Mouse (Mus musculus) MEL (cell line): ENCODE measurements around the gene Prtn3. TPM values are rescaled to one million over a fixed set of nuclear protein-coding genes. Genes with fewer than 3 reads are reported as not detected.

Source experiments
- DNase-seq: peaks from one replicate; pipeline ENCODE4 v3.0.0; 2011; ENCODE audit warnings: low read depth, low spot score
- H3K27ac ChIP-seq: 2 replicates; pipeline ENCODE4 v1.5.1; 2012; ENCODE audit warnings: low read depth, mild to moderate bottlenecking, control low read depth, low read length, moderate library complexity; ENCODE audit not compliant: control insufficient read depth
- H3K27me3 ChIP-seq, 2 experiments: fragments of 150-350 bp in 1 of 2; sonication (generic) in 1 of 2; 2 replicates each; pipeline ENCODE4 v1.6.1; 2012; ENCODE audit warnings: low read length in 2 of 2, mild to moderate bottlenecking in 2 of 2, improper control_type of control experiment in 1 of 2, moderate library complexity in 1 of 2; ENCODE audit not compliant: insufficient read depth in 2 of 2, control insufficient read depth in 1 of 2
- H3K36me3 ChIP-seq, 2 experiments: 2 replicates each; pipeline ENCODE4 v1.6.1; 2012 to 2014; ENCODE audit warnings: low read length in 2 of 2, improper control_type of control experiment in 1 of 2, inconsistent platforms in 1 of 2, mild to moderate bottlenecking in 1 of 2; ENCODE audit not compliant: insufficient read depth in 2 of 2, control insufficient read depth in 1 of 2
- H3K4me1 ChIP-seq, 2 experiments: fragments of 150-350 bp in 1 of 2; sonication (generic) in 1 of 2; 2 replicates each; pipeline ENCODE4 v1.6.1; 2012; ENCODE audit warnings: low read length in 2 of 2, improper control_type of control experiment in 1 of 2, mild to moderate bottlenecking in 1 of 2; ENCODE audit not compliant: insufficient read depth in 2 of 2, control insufficient read depth in 1 of 2
- H3K4me3 ChIP-seq, 2 experiments: fragments of 150-350 bp in 1 of 2; sonication (generic) in 1 of 2; 2 replicates each; pipeline ENCODE4 v1.5.1; 2012; ENCODE audit warnings: low read depth in 2 of 2, low read length in 2 of 2, mild to moderate bottlenecking in 2 of 2, moderate library complexity in 2 of 2, control low read depth in 1 of 2, improper control_type of control experiment in 1 of 2; ENCODE audit not compliant: control insufficient read depth in 1 of 2, insufficient read depth in 1 of 2
- H3K79me2 ChIP-seq: 2 replicates; pipeline ENCODE4 v1.6.1; 2012; ENCODE audit warnings: mild to moderate bottlenecking, low read length, moderate library complexity; ENCODE audit not compliant: control insufficient read depth, poor library complexity, insufficient read depth
- H3K9ac ChIP-seq: 2 replicates; pipeline ENCODE4 v1.6.1; 2012; ENCODE audit warnings: low read depth, mild to moderate bottlenecking, control low read depth, low read length, moderate library complexity; ENCODE audit not compliant: control insufficient read depth, poor library complexity, severe bottlenecking
- H3K9me3 ChIP-seq: fragments of 150-350 bp; sonication (generic); replicated peaks from 2 replicates; pipeline ENCODE4 v1.6.1; 2012; ENCODE audit warnings: mild to moderate bottlenecking, low read length, improper control_type of control experiment, moderate library complexity; ENCODE audit not compliant: insufficient read depth
- BHLHE40 ChIP-seq: IDR thresholded peaks from 2 replicates; pipeline ENCODE4 v1.6.1; 2012; ENCODE audit warnings: low read depth, mild to moderate bottlenecking, inconsistent platforms, low read length, improper control_type of control experiment, borderline replicate concordance
- CHD1 ChIP-seq: IDR thresholded peaks from 2 replicates; pipeline ENCODE4 v1.6.1; 2012; ENCODE audit warnings: low read depth, mild to moderate bottlenecking, inconsistent platforms, low read length, improper control_type of control experiment
- CHD2 ChIP-seq: IDR thresholded peaks from 2 replicates; pipeline ENCODE4 v1.6.1; 2011; ENCODE audit warnings: low read length, improper control_type of control experiment
- CTCF ChIP-seq, 3 experiments: IDR thresholded peaks in 2 of 3; conservative IDR thresholded peaks in 1 of 3; 2 replicates each; pipeline ENCODE4 v1.5.1; 2011 to 2012; ENCODE audit warnings: low read length in 3 of 3, low read depth in 2 of 3, mild to moderate bottlenecking in 2 of 3, improper control_type of control experiment in 1 of 3, inconsistent platforms in 1 of 3, mixed read lengths in 1 of 3, moderate library complexity in 1 of 3; ENCODE audit not compliant: control insufficient read depth in 1 of 3, insufficient read depth in 1 of 3, poor library complexity in 1 of 3, severe bottlenecking in 1 of 3
- E2F4 ChIP-seq: IDR thresholded peaks from 2 replicates; pipeline ENCODE4 v1.6.1; 2011; ENCODE audit warnings: low read depth, low read length, improper control_type of control experiment, borderline replicate concordance
- EP300 ChIP-seq, 2 experiments: IDR thresholded peaks; 2 replicates each; pipeline ENCODE4 v1.6.1; 2011; ENCODE audit warnings: improper control_type of control experiment in 2 of 2, low read length in 2 of 2, low read depth in 1 of 2, mild to moderate bottlenecking in 1 of 2
- ETS1 ChIP-seq: IDR thresholded peaks from 2 replicates; pipeline ENCODE4 v1.6.1; 2012; ENCODE audit warnings: low read depth, mild to moderate bottlenecking, inconsistent platforms, low read length, improper control_type of control experiment, moderate library complexity
- GABPA ChIP-seq: IDR thresholded peaks from 2 replicates; pipeline ENCODE4 v1.6.1; 2012; ENCODE audit warnings: low read depth, mild to moderate bottlenecking, inconsistent platforms, low read length, improper control_type of control experiment, moderate library complexity
- GATA1 ChIP-seq: IDR thresholded peaks from 2 replicates; pipeline ENCODE4 v1.6.1; 2011; ENCODE audit warnings: low read depth, low read length, improper control_type of control experiment
- HCFC1 ChIP-seq: IDR thresholded peaks from 2 replicates; pipeline ENCODE4 v1.6.1; 2012; ENCODE audit warnings: low read depth, mild to moderate bottlenecking, inconsistent platforms, low read length, improper control_type of control experiment, moderate library complexity
- MAZ ChIP-seq: IDR thresholded peaks from 2 replicates; pipeline ENCODE4 v1.6.1; 2012; ENCODE audit warnings: low read depth, mild to moderate bottlenecking, inconsistent platforms, low read length, improper control_type of control experiment
- MEF2A ChIP-seq: IDR thresholded peaks from 2 replicates; pipeline ENCODE4 v1.6.1; 2014; ENCODE audit warnings: low read depth, mild to moderate bottlenecking, inconsistent platforms, low read length, improper control_type of control experiment; ENCODE audit not compliant: poor library complexity, insufficient replicate concordance, severe bottlenecking; ENCODE audit errors: extremely low read depth
- MXI1 ChIP-seq: IDR thresholded peaks from 2 replicates; pipeline ENCODE4 v1.6.1; 2011; ENCODE audit warnings: mild to moderate bottlenecking, low read depth, low read length, improper control_type of control experiment
- MYB ChIP-seq: IDR thresholded peaks from 2 replicates; pipeline ENCODE4 v1.6.1; 2011; ENCODE audit warnings: mild to moderate bottlenecking, low read depth, low read length, improper control_type of control experiment
- NELFE ChIP-seq: IDR thresholded peaks from 2 replicates; pipeline ENCODE4 v1.6.1; 2011; ENCODE audit warnings: low read depth, low read length, improper control_type of control experiment
- POLR2A ChIP-seq, 2 experiments: IDR thresholded peaks; 2 replicates each; pipeline ENCODE4 v1.6.1; 2011 to 2012; ENCODE audit warnings: low read length in 2 of 2, mild to moderate bottlenecking in 2 of 2, control low read depth in 1 of 2, improper control_type of control experiment in 1 of 2, low read depth in 1 of 2, moderate library complexity in 1 of 2; ENCODE audit not compliant: control insufficient read depth in 1 of 2, insufficient read depth in 1 of 2, poor library complexity in 1 of 2
- POLR2AphosphoS2 ChIP-seq: IDR thresholded peaks from 2 replicates; pipeline ENCODE4 v1.6.1; 2011; ENCODE audit warnings: low read length, improper control_type of control experiment
- RAD21 ChIP-seq: IDR thresholded peaks from 2 replicates; pipeline ENCODE4 v1.6.1; 2011; ENCODE audit warnings: mild to moderate bottlenecking, low read depth, low read length, improper control_type of control experiment
- RCOR1 ChIP-seq: IDR thresholded peaks from 2 replicates; pipeline ENCODE4 v1.6.1; 2012; ENCODE audit warnings: low read depth, mild to moderate bottlenecking, inconsistent platforms, low read length, improper control_type of control experiment
- SIN3A ChIP-seq: IDR thresholded peaks from 2 replicates; pipeline ENCODE4 v1.6.1; 2012; ENCODE audit warnings: low read length, improper control_type of control experiment, inconsistent platforms
- SMC3 ChIP-seq: IDR thresholded peaks from 2 replicates; pipeline ENCODE4 v1.6.1; 2011; ENCODE audit warnings: low read depth, low read length, improper control_type of control experiment
- TBP ChIP-seq: IDR thresholded peaks from 2 replicates; pipeline ENCODE4 v1.8.0; 2011; ENCODE audit warnings: low read depth, low read length, improper control_type of control experiment
- TCF12 ChIP-seq: IDR thresholded peaks from 2 replicates; pipeline ENCODE4 v1.6.1; 2014; ENCODE audit warnings: low read depth, mild to moderate bottlenecking, inconsistent platforms, low read length, improper control_type of control experiment, moderate library complexity
- USF1 ChIP-seq: IDR thresholded peaks from 2 replicates; pipeline ENCODE4 v1.6.1; 2014; ENCODE audit warnings: low read depth, mild to moderate bottlenecking, inconsistent platforms, low read length, improper control_type of control experiment, moderate library complexity
- ZMIZ1 ChIP-seq: IDR thresholded peaks from 2 replicates; pipeline ENCODE4 v1.6.1; 2012; ENCODE audit warnings: low read depth, mild to moderate bottlenecking, inconsistent platforms, low read length, improper control_type of control experiment, moderate library complexity
- ZNF384 ChIP-seq: IDR thresholded peaks from 2 replicates; pipeline ENCODE4 v1.6.1; 2012; ENCODE audit warnings: low read depth, mild to moderate bottlenecking, inconsistent platforms, low read length, improper control_type of control experiment
- polyA plus RNA-seq, 2 experiments: library from polyadenylated mRNA; stranded (reverse) in 1 of 2; unstranded in 1 of 2; fragments of >175 nt in 1 of 2; fragments of >200 nt in 1 of 2; gene quantifications; 2 replicates each; pipeline versions ENCODE4 v1.2.1 to v1.2.4; 2012; ENCODE audit warnings: low replicate concordance in 2 of 2, low read depth in 1 of 2; ENCODE audit not compliant: insufficient read length in 2 of 2, insufficient read depth in 1 of 2, missing spikeins in 1 of 2
- total RNA-seq: library from RNA; depleted of rRNA; stranded (reverse); fragments of 300-350 nt; gene quantifications from 2 replicates; pipeline ENCODE4 v1.2.3, GENCODE M21; 2012

The Prtn3 gene
- total and polyA plus RNA-seq, 3 experiments = 11.2 to 31.5 TPM; not detected in 1

DNA sequence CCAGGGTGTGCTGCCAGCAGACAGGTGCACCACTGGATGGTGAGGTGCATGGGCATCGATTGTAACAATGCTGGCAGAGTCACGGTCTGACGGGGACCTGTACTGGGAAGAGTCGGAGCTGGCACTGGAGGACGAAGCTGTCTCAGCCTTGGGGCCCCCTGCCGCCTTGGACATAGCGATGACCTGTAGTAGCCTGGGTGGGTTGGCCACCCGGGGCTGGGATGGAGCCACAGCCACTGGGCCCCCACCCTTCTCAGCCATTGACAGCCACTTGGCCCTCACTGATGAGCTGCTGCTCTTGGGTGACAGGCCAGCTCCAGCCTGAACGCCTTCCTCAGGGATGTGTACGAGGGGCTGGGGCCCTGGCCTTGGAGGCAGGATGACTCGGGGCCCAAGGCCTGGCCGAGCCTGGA, 9.1 kb upstream of the Prtn3 start:
- no peaks in the 10 kb centered on the region; the same call in 1 of the 2 replicates for H3K79me2 ChIP-seq
- no peak overlapping the region for H3K27ac ChIP-seq
- no peaks in the 10 kb centered on the region for H3K4me1 ChIP-seq
- no peaks in the 10 kb centered on the region for H3K9me3 ChIP-seq
- no peak for DNase-seq
- H3K4me3 ChIP-seq = no peak overlapping the region
- H3K36me3 ChIP-seq = peaks cover 0 to 12% of the 10 kb centered on the region in 2 experiments; a peak in 2 of 4 replicates
- H3K27me3 ChIP-seq = no peaks in the 10 kb centered on the region
- TF ChIP-seq POLR2AphosphoS2 (peak; percentile 98), CTCF (IDR thresholded peaks at IDR 0.05 in 2 of 3, conservative IDR thresholded peaks at IDR 0.05 in 1 of 3; ENCODE audit: control insufficient read depth in 1 of 3, insufficient read depth in 1 of 3, low read depth in 2 of 3, low read length in 3 of 3, poor library complexity in 1 of 3, severe bottlenecking in 1 of 3) (no peak)
- H3K9ac ChIP-seq = no peak overlapping the region

DNA sequence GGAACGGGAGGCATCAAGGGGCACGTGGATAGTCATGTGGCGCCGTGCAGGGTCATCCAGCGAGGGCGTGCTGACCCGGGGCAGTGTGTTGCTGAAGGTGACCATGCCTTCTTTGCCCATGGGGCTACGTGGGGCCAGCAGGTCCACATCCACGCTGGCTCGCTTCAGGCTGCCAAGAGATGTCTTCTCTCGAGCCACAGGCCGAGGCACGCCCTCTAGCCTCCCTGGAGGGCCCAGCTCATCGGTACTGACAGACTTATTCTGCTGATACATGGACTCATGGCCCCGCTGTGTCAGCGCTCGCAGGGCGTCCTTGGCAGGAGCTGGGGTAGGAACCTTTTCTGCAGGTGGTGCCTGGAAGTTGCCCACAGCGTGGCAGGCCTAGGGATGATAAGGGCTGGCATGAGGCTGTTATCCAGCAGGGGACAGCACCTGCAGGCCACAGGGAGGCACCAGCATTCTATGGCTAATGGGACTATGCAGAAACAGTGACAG, 8.4 kb upstream of the Prtn3 start:
- Histone ChIP-seq H3K27ac (no peak overlapping the region), H3K9ac (no peak overlapping the region), H3K4me3 (no peak overlapping the region), H3K4me1 (no peaks in the 10 kb centered on the region), H3K9me3 (no peaks in the 10 kb centered on the region), H3K36me3 (peaks cover 0 to 9% of the 10 kb centered on the region in 2 experiments; a peak in 2 of 4 replicates), H3K27me3 (no peaks in the 10 kb centered on the region), H3K79me2 (no peaks in the 10 kb centered on the region; the same call in 1 of the 2 replicates)
- no peak for TF ChIP-seq CHD1
- TF ChIP-seq ZNF384 = no peak
- no peak for TF ChIP-seq TCF12
- TF ChIP-seq BHLHE40 = no peak
- TF ChIP-seq POLR2A (IDR thresholded peaks at IDR 0.05; ENCODE audit: control insufficient read depth in 1 of 2, insufficient read depth in 1 of 2, low read depth in 1 of 2, low read length in 2 of 2, poor library complexity in 1 of 2) = 0 out of 4 replicates have a peak, but pooled peaks of 1 of the 2 experiments have one; percentile 10
- TF ChIP-seq RCOR1 = no peak
- TF ChIP-seq MYB = no peak
- TF ChIP-seq E2F4 = no peak
- no peak for TF ChIP-seq SIN3A
- TF ChIP-seq ZMIZ1 = no peak
- peak; percentile 29 to 40 (median 34) for TF ChIP-seq CTCF (IDR thresholded peaks at IDR 0.05 in 2 of 3, conservative IDR thresholded peaks at IDR 0.05 in 1 of 3; ENCODE audit: control insufficient read depth in 1 of 3, insufficient read depth in 1 of 3, low read depth in 2 of 3, low read length in 3 of 3, poor library complexity in 1 of 3, severe bottlenecking in 1 of 3)
- no peak for TF ChIP-seq MAZ
- no peak for TF ChIP-seq TBP
- TF ChIP-seq NELFE = no peak
- no peak for TF ChIP-seq MXI1
- no peak for TF ChIP-seq EP300 (IDR thresholded peaks at IDR 0.05; ENCODE audit: low read depth in 1 of 2, low read length in 2 of 2)
- no peak for TF ChIP-seq USF1
- TF ChIP-seq GABPA = no peak
- peak; percentile 44 for TF ChIP-seq SMC3
- no peak for TF ChIP-seq POLR2AphosphoS2
- TF ChIP-seq HCFC1 = no peak
- no peak for TF ChIP-seq ETS1
- peak; percentile 34 for TF ChIP-seq RAD21
- no peak for TF ChIP-seq CHD2
- TF ChIP-seq MEF2A = no peak
- no peak for TF ChIP-seq GATA1
- no peak for DNase-seq
